Mouse (Mus musculus): ENCODE measurements around the gene Vill. TPM values are rescaled to one million over a fixed set of nuclear protein-coding genes. Genes with fewer than 3 reads are reported as not detected.
A peak's percentile ranks its signal among the peaks of the same experiment; 100 is the strongest.

Gene Vill
- polyA plus RNA-seq, 1 experiment from 2014 or later = 3.3 TPM

- H3K4me1 ChIP-seq (replicated peaks) = peaks cover 6% of the 10 kb centered on the region
- 80% methylated on average over 7 of the region's 7 CpGs for WGBS
- H3K27me3 ChIP-seq = no peaks in the 10 kb centered on the region
- no peaks in the 10 kb centered on the region for H3K9me3 ChIP-seq
- no peak overlapping the region for H3K4me2 ChIP-seq
- H3K27ac ChIP-seq (replicated peaks) = no peak overlapping the region
- H3K36me3 ChIP-seq = peaks cover 3% of the 10 kb centered on the region; the same call in 1 of the 2 replicates
- H3K9ac ChIP-seq = no peak overlapping the region
- ATAC-seq (ENCODE audit: low FRiP score, low read depth) = no peak
- H3K4me3 ChIP-seq = no peak overlapping the region
Observed at GRCm38 (mm10) chr9:119027337-119027736, 25.2 kb upstream of the Vill start.

DNA sequence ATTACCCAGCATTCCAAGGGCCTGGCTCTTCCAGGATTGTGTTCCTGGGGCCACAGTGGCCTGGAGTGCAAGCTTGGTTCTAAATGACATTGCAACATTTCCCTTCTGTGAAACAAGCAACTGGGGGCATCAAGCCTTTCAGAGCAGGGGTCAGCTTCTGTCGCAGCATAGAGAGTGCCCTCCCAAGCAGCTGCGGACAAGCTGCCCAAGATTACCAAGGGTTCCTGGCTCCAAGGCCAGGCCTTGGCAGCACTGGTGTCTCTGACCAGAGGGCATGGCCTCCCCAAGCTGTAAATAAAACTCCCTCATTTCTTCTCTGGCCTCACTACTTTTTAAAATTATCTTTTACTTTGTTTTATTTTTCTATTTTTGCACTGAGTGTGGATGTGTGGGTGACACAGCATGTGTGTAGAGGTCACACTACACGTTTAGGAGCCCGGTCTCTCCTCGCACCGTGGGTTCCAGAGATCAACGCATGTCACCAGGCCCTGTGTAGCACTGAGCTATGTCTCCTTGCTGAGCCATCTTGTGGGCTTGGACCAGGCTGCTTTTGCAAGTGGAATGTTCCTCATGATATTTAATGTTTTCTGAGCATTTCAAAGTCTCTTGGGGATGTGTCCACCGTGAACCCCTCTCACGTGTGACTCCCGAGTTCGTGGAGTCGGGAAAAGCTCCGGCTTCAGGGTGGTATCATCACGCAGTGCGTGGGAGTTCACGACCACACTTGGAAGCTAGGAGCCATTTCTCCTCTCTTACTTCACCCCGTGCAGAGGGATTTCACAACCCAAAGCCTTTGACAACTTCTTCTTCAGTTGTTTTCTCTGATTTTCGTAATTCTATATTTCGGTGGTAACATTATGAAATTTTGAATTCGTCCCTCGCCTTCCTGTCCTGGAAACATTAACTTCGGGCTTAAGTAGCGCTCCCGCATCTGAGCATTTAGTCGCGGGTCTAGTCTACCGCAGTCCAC lies 24.1 kb upstream of the Vill start:
- Histone ChIP-seq H3K27ac (replicated peaks) (no peak overlapping the region), H3K36me3 (peaks cover 3% of the 10 kb centered on the region; the same call in 1 of the 2 replicates), H3K4me1 (replicated peaks) (peaks cover 18% of the 10 kb centered on the region), H3K4me3 (no peak overlapping the region), H3K9me3 (no peaks in the 10 kb centered on the region), H3K4me2 (no peak overlapping the region), H3K27me3 (no peaks in the 10 kb centered on the region), H3K9ac (no peak overlapping the region)
- WGBS = 96% methylated on average over 27 of the region's 27 CpGs
- no peak for ATAC-seq (ENCODE audit: low FRiP score, low read depth)

DNA sequence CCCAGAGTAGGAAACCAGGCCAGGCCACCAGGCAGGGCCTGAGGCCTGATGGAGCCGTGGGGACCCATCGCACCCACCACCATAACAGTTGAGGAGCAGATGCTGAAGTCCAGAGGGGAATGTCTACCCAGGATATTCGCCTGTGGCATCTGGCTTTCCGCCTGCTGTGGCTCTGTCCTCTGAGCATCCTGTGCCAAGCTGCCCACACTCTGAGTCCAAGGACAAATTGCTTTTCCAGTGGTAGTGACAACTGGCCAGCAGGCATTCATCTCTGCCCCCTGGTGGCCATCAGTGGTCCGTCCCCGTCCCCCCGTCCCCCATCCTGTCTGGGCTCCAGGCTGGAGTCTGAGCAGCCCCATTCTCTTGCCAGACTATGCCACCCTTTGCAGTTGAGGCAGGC lies 23.0 kb upstream of the Vill start:
- Histone ChIP-seq H3K4me2 (no peak overlapping the region), H3K9me3 (no peaks in the 10 kb centered on the region), H3K4me3 (no peak overlapping the region), H3K9ac (no peak overlapping the region), H3K36me3 (peaks cover 3% of the 10 kb centered on the region; the same call in 1 of the 2 replicates), H3K27me3 (no peaks in the 10 kb centered on the region), H3K4me1 (replicated peaks) (peaks cover 28% of the 10 kb centered on the region), H3K27ac (replicated peaks) (no peak overlapping the region)
- WGBS = 56% methylated on average over 7 of the region's 7 CpGs
- no peak for ATAC-seq (ENCODE audit: low FRiP score, low read depth)

DNA sequence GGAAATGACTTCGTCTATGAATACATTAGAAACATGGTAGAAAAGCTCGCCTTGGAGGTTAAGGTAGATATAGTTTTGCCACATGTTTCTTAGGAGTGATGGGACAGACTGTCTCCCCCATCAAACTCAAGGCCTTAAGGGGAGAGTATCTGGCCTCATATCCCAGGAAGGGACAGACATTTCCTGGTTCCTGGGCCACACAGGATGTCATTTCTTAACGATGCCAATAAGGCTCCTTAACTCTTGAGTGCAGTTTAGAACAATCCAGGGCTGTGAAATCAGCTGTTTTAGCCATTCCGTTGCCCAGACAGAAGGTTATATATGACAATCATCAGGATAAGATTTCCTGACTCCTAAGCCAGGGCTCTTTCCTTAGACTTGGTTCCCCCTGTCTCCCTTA lies 21.5 kb upstream of the Vill start:
- no peak for ATAC-seq (ENCODE audit: low FRiP score, low read depth)
- peaks cover 36% of the 10 kb centered on the region for H3K4me1 ChIP-seq (replicated peaks)
- no peak overlapping the region for H3K4me3 ChIP-seq
- WGBS = 88% methylated on average over 4 of the region's 4 CpGs
- H3K9ac ChIP-seq = no peak overlapping the region
- H3K27me3 ChIP-seq = no peaks in the 10 kb centered on the region
- H3K27ac ChIP-seq (replicated peaks) = no peak overlapping the region
- H3K4me2 ChIP-seq = no peak overlapping the region
- no peaks in the 10 kb centered on the region for H3K9me3 ChIP-seq
- peaks cover 3% of the 10 kb centered on the region; the same call in 1 of the 2 replicates for H3K36me3 ChIP-seq

GRCm38 (mm10) chr9:119031772-119032171 lies 20.8 kb upstream of the Vill start:
- Histone ChIP-seq H3K4me1 (replicated peaks) (peaks cover 41% of the 10 kb centered on the region), H3K9me3 (no peaks in the 10 kb centered on the region), H3K27me3 (no peaks in the 10 kb centered on the region), H3K27ac (replicated peaks) (peak overlapping the region; percentile 3), H3K4me2 (no peak overlapping the region), H3K9ac (no peak overlapping the region), H3K36me3 (peaks cover 3% of the 10 kb centered on the region; the same call in 1 of the 2 replicates), H3K4me3 (no peak overlapping the region)
- no peak for ATAC-seq (ENCODE audit: low FRiP score, low read depth)
- 80% methylated on average over 14 of the region's 14 CpGs for WGBS

DNA sequence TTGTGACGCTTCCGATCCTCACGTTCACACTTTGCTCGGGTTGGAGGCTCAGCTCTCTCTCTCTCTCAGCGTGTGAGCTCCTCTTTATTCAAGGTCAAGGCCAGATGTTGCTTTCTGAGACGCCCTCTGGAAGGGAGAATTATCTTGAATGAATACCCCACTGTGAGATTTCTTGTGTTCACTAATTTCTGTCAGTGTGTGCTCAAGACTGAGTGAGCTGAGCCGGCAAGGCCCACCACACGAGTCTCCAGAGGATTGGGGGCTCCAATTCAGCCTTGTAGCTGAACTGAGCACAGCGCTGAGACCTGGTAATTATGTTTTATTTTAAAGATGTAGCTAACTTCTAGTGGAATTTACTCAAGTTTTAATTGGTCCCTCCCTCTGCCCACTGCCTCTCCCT lies 20.0 kb upstream of the Vill start:
- H3K4me1 ChIP-seq (replicated peaks) = peaks cover 41% of the 10 kb centered on the region
- no peak overlapping the region for H3K4me2 ChIP-seq
- no peak overlapping the region for H3K4me3 ChIP-seq
- ATAC-seq (ENCODE audit: low FRiP score, low read depth) = no peak
- no peaks in the 10 kb centered on the region for H3K27me3 ChIP-seq
- H3K36me3 ChIP-seq = peaks cover 3% of the 10 kb centered on the region; the same call in 1 of the 2 replicates
- WGBS = 36% methylated on average over 9 of the region's 9 CpGs
- no peak overlapping the region for H3K9ac ChIP-seq
- peak overlapping the region; percentile 3; the same call in 1 of the 2 replicates for H3K27ac ChIP-seq (replicated peaks)
- no peaks in the 10 kb centered on the region for H3K9me3 ChIP-seq

GRCm38 (mm10) chr9:119033111-119033921 lies 19.3 kb upstream of the Vill start:
- no peaks in the 10 kb centered on the region for H3K9me3 ChIP-seq
- H3K4me3 ChIP-seq = no peak overlapping the region
- WGBS = 58% methylated on average over 19 of the region's 19 CpGs
- peaks cover 41% of the 10 kb centered on the region for H3K4me1 ChIP-seq (replicated peaks)
- H3K36me3 ChIP-seq = peaks cover 1% of the 10 kb centered on the region; the same call in 1 of the 2 replicates
- H3K27me3 ChIP-seq = no peaks in the 10 kb centered on the region
- H3K9ac ChIP-seq = no peak overlapping the region
- H3K4me2 ChIP-seq = no peak overlapping the region
- ATAC-seq (ENCODE audit: low FRiP score, low read depth) = peak; percentile 65
- peak overlapping the region; percentile 73 for H3K27ac ChIP-seq (replicated peaks)

DNA sequence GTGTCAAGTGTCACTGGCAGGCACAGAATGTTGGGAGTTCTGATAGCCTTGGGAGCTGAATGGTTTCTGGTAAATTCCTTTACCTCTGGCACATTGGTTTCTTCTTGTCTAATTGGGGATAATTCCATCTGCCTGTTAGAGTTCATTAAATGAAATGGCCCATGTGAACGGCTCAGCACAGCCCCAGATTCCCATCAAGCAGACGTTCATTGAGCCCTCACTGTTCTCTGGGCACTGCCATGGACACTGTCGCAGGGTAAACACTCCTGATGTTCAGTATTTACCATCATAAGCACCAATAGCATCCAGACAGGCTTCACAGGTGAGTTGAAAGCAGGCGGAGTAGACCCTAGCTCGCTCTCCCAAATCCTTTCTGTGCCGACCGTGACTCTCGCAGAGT lies 18.5 kb upstream of the Vill start:
- Histone ChIP-seq H3K9me3 (no peaks in the 10 kb centered on the region), H3K4me3 (no peak overlapping the region), H3K27me3 (no peaks in the 10 kb centered on the region), H3K4me2 (no peak overlapping the region), H3K9ac (no peak overlapping the region), H3K27ac (replicated peaks) (peak overlapping the region; percentile 73), H3K36me3 (0 out of 2 replicates have a peak, but pooled peaks cover 3% of the 10 kb centered on the region), H3K4me1 (replicated peaks) (peaks cover 41% of the 10 kb centered on the region)
- 72% methylated on average over 8 of the region's 8 CpGs for WGBS
- ATAC-seq (ENCODE audit: low FRiP score, low read depth) = no peak; the same call in 1 of the 2 replicates

- no peak for ATAC-seq (ENCODE audit: low FRiP score, low read depth)
Observed at GRCm38 (mm10) chr9:119034676-119035665, 17.6 kb upstream of the Vill start.

GRCm38 (mm10) chr9:119035836-119036235 lies 16.7 kb upstream of the Vill start:
- no peak overlapping the region for H3K9ac ChIP-seq
- H3K4me1 ChIP-seq (replicated peaks) = peaks cover 46% of the 10 kb centered on the region
- no peak for ATAC-seq (ENCODE audit: low FRiP score, low read depth)
- H3K4me2 ChIP-seq = no peak overlapping the region
- no peaks in the 10 kb centered on the region for H3K27me3 ChIP-seq
- peak overlapping the region; percentile 73; the same call in 1 of the 2 replicates for H3K27ac ChIP-seq (replicated peaks)
- H3K9me3 ChIP-seq = no peaks in the 10 kb centered on the region
- WGBS = 61% methylated on average over 7 of the region's 7 CpGs
- no peak overlapping the region for H3K4me3 ChIP-seq
- 0 out of 2 replicates have a peak, but pooled peaks cover 3% of the 10 kb centered on the region for H3K36me3 ChIP-seq

More at GRCm38 (mm10) chr9:119034676-119035665, 17.6 kb upstream of the Vill start:
- H3K4me3 ChIP-seq = no peak overlapping the region
- no peak overlapping the region for H3K9ac ChIP-seq
- WGBS = 49% methylated on average over 29 of the region's 29 CpGs
- H3K4me2 ChIP-seq = no peak overlapping the region
- H3K27me3 ChIP-seq = no peaks in the 10 kb centered on the region
- H3K36me3 ChIP-seq = 0 out of 2 replicates have a peak, but pooled peaks cover 3% of the 10 kb centered on the region
- H3K9me3 ChIP-seq = no peaks in the 10 kb centered on the region
- peak overlapping the region; percentile 73 for H3K27ac ChIP-seq (replicated peaks)
- H3K4me1 ChIP-seq (replicated peaks) = peaks cover 43% of the 10 kb centered on the region

Data from hindbrain, embryonic 15.5 days (tissue).